Mouse (Mus musculus) frontal cortex, adult (tissue): Measurements from ENCODE around the gene Mtus2.

Source experiments
- ATAC-seq: cut with Nextera tagmentation; 2 replicates; pipeline ENCODE4 v1.9.2; 2017; ENCODE audit warnings: mild to moderate bottlenecking, moderate library complexity, mixed read lengths; ENCODE audit not compliant: low TSS enrichment

The Mtus2 gene

DNA sequence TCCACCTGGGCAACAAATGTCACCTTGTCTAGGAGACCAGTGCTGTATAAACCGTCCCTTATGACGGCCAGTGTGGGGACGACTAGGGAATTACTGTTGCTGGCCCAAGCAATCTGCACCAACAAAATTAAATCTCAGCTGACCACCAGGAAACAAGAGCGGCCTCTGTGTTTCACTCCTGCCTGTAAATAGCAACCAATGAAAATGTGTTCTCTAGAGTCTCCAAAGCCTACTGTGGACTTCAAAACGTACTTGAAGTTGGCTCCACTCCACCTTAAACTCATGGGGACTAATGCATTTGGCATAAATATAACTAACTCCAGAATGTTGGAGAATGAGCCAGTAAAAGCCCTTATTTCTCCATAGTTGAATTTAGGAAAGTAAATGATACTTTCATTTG is 387.3 kb downstream of the Mtus2 start:
- ATAC-seq: no peak

DNA sequence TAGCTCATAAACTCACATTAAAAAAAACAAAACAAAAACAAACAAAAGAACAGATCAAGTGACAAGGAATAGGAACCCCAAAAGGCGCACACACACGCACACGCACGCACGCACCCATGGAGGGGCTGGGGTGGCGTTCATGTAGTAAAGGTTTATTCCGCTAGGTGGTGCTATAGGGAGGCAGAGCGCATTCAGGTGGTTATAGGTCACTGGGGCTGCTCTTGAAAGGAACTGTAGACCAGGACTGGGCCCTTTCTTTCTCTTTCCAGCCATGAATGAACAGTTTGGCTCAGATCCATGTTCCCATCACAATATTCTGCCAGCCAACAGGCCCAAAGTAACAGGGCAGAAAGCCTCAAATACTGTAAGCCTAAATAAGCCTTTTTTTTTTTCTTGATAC is 389.4 kb downstream of the Mtus2 start:
- ATAC-seq: no peak

DNA sequence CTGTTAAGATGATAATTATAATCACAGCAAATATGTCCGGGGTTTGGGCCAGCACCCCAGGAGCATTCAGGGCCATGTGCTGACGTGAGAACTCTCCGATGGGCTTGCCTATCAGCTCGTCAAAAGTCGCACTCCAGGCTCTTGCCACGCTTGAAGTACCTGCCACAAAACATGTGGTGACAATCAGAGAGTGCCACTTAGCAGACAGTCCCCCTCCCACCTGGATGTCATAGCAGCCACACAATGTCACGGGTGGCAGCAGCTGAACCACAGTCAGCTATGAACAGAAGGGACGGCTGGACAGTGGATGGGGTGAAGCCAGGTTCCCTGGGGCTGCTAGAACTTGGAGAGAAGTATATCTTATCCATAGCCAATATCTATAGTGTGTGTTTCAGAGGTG is 391.0 kb downstream of the Mtus2 start:
- no peak for ATAC-seq

DNA sequence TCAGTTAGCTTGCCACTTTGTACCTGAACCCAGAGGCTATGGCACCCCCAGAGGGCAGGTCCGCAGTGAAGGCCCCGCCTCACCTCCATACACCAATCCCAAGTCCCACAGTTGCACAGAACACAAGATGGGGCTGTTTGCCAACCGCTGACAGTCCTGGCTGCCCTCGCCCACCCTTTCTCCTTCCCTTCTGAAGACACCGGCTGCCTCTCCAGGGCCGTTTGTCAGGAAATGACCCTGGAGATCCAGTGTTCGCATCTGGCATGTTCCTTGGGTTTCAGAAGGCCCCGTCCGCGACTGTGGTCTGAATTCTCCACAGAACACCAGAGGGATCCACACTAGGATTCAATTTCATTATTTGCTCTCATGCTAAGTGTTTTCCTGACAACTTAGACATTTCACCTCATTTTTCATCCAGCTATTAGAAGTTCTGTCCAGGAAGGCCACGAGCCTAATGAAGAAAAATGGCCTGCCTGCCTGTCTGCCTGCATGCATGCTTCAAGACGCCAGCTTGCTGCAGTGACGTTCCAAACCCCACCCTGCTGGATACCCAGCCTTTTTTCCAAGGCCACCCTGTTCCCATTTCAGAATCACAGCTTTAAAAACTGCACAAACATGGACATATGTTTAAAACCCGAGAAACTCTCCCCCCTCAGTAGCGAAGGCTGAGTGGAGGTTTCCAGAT is 392.3 kb downstream of the Mtus2 start:
- ATAC-seq: peak; percentile 82

DNA sequence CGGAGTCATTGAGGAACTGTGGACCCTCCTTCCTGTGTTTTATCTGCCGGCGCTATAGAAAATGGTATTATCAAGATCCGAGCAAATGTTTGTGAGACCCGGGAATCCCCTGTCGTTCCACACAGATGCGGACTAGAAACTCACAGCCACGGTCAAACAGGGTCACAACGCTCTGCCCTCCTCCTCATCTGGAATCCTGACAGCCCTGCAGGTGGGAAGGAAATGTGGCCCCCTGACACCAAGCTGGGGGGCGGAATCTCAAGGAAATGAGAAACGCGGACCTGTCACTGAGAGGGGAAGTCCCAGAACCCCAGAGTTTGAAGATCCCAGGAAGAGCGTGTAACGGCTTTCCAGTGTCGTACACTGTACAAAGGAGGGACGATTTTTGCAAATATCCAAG is 396.3 kb downstream of the Mtus2 start:
- no peak for ATAC-seq

DNA sequence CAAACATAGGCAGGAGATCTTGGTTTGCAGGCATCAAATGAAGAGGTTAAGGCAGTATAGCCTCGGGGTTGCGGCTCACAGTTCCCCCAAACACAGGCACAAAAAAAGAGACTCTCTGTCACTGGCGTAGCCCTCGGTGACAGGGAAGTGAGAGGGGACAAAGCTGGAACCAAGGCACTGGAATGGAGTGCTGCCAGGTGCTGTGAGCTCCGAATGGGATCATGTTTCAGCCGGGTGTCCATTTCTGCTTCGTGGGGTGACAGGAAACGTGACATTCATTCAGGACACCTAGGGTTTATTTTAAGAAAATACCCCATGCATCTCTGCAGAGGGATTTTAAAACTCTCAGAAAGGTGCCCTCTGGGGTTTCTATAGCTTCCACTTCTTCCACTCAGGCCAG is 397.4 kb downstream of the Mtus2 start:
- ATAC-seq: no peak

DNA sequence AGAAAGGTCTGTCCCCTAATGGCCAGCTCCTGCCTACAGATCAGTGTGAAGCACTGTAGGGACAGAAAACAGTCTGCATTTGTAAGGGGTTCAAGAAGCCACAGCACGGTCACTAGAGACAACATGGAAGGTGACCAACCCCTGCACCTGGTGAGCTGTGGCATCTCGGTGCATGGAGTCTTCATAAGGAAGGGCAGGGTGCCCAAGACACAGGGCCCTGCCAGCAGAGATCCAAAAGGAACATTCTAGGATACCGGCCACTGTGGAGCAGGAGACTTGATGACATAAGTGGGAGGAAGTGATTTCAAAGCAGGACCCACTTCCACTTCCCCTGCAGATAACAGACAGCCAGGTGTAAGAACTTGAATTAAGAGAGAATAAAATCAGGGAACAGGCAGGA is 398.7 kb downstream of the Mtus2 start:
- no peak for ATAC-seq

DNA sequence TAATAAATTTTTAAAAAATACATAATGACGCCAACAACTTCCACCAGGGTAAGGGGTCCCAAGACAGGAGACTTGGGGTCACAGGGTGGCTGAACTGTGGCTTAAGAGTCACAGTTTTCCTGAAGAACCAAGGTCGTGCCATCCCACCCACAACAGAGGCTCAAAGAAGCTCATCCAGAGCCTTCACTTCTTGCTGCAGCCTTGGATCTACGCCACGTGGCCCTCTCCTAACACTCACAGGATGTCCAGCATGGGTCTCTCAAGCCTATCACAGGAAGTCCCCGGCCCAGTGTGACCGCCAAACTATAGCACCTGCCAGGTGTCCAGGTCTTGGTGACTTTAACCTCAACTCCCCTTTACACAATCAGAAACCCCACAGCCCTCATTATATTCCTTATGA is 400.0 kb downstream of the Mtus2 start:
- ATAC-seq: no peak

DNA sequence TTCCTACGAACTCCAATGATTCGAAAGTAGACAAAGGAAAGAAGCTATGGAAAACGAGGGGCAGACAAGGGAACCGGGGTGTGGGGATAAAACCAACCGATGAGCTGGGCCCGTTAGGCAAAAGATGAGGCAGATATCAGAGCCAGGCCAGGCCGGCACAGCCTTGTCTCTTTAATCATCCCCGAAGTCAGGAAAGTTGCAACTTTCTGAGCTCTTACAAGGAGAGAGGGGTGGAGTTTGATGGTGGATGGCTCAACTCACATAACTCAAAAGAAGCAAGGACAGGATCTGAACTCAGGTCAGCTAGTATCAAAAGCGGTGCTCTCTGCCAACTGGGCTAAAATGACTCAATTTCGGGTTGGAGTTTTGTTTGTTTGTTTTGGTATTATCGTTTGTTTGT is 402.0 kb downstream of the Mtus2 start:
- ATAC-seq: no peak

DNA sequence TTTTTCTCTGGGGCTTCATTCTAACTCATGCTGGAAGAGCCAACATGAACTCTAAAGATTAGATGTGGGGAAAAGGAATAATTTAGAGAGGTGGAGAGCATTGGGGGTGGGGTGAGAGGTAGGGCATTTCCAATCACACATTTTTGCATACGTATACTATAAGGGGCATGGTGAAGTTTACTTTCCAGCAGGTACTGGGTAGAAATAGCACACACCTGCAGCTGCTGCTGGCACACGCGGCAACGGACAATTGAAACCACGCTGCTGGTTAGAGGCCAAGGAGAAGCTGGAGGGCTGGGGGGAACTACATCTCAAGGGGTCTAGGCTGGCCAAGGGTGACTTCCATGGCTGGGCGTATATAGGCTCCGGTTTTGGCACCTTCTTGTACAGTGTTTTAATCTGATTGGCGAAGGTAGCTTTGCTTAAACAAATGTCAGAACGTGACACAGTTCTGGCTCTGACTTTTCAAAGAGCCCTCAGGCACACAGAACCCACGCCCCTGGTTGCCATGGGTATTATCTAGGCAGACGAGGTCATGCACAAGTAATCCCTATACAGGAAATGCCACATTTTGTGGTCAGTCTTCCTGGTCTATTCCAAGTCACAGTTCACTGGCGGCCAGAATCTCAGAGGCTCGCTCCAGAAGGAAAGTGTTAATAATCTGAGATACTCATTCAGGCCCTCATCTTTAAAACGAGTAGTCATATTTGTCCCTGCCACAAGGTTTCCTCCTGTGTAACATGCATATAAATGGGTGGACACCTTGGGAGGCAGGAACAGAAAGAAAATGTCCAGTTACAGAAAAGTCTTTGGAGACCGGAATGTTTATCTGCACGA is 404.0 kb downstream of the Mtus2 start:
- ATAC-seq: no peak

DNA sequence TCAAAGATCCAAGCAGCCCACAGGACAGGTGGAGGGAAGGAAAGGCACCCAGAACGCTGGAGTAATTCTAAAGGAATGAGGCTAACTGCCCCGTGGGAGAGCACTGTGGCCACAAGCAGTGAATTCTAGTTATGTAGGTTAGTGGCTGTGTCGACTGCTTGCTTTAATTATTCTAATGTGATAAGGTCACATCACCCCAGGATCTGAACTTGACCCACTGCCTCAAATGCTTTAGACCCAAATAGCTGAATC is 404.6 kb downstream of the Mtus2 start:
- no peak for ATAC-seq

DNA sequence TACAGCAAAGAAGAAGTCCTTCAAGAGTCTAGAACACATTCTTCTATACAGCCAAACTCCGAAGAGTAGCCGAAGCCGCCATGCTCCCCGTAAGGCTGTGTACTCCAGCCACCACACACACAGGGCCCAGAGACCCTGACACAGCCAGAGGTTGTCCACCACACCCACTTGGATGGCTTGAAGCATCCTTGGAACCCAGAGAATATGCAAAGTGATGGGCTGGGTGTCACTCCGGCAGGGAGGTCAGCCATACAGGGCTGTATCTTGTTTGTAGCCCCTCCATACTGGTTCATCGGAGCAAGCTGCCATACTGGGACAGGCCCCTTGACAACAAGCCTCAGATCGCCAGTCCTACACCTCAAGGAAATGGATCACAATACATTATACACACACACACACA is 405.2 kb downstream of the Mtus2 start:
- ATAC-seq: no peak

DNA sequence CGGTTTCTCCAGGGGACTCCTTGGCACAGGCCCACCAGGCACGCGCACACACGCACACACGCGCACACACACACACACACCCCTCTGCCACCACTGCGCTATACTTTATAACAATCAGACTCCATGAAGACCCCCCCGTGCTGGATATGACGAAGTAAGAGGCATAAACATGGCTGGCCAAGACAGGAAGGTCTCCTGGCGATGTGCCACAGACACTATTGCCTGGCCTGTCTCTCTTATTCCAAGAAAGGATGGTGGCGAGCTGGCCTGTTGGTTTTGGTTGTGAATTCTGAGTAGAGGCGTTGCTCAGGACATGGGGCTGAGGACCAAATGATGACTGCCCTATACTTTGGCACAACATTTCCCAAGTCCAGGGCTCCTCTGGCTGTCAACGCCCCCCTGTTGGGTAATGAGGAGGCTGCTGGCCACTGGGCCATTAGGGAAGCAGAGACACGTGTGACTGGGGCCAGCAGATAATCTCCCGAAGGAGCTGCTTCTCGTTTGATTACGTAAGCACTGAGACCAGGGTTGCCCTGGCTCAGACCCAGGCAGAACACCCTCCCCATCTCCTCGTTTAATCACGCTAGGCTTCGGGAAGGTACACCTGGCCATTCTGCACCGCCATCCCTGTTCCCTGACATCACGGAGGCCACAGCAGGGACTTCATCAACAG is 406.5 kb downstream of the Mtus2 start:
- ATAC-seq: no peak
